Mouse (Mus musculus): ENCODE results near the gene Olfr738. TPM values are rescaled to one million over a fixed set of nuclear protein-coding genes. Genes with fewer than 3 reads are reported as not detected.

Olfr738 gene
- total RNA-seq (2021), result not detected

DNA sequence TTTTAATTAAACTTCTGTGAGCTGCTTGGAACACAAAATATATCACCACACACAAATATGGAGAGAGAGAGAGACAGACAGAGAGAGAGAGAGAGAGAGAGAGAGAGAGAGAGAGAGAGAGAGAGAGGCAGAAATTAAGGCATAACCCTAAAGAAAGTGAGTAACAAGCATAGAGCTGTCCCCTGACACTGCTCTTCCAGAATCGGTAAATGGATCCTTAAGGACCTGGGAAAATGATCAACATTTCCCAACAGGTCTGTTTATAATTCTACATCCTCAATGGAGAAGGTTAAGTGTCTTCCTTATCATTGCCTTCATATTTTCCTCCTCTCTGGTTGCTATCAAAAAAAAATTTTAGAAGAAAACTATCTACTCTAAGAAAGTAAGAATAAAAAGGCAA is at the start of gene Olfr738:
Gene Olfr738, plus strand, starts transcription at position 301 of the 400 bp plus-strand sequence.
- DNase-seq (ENCODE audit: low spot score in 2 of 2), result no peak
- intact Hi-C loops (cut with DNase I), result no loop called here

DNA sequence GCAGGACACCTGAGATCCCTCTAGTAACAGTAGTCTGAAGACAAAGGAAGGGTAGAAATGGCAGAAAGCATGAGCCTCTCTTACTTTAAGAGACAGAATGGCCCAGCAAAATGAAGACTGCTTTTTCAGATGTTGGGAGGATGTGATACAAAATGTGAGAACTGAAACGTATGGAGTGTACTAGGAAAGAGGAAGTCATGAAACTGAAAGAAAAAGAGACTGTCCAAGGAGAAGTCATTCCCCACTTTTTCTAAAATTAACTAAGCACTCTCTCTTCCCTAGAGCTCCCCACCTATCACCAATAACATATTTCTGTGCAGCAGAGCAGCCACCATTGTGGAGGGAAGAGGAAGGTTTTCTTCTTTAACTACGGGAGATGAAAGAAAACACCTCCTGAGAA is 49.8 kb upstream of the Olfr738 start, which contains the start of gene Tlr11:
Gene Tlr11, plus strand, starts transcription at position 322 of the 400 bp plus-strand sequence.
- DNase-seq (ENCODE audit: low spot score in 2 of 2), result no peak
- intact Hi-C loops (cut with DNase I), result no loop called here

DNA sequence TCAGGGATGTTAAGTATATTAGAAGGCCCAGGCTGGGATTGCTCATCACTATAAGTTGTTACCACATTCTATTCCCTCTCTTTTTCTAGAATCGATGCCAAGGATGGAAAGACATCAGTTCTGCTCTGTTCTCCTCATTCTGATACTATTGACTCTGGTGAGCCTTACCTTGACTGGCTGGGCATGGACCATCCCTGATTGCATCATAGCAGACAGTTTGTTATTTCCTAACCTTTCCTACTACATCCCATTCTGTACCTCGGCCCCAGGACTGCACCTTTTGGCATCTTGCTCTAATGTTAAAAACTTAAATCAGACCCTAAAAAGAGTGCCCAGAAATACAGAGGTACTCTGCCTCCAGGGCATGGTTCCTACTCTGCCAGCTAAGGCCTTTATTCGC is 46.9 kb upstream of the Olfr738 start:
- intact Hi-C loops (cut with DNase I), result no loop called here
- DNase-seq (ENCODE audit: low spot score in 2 of 2), result no peak

DNA sequence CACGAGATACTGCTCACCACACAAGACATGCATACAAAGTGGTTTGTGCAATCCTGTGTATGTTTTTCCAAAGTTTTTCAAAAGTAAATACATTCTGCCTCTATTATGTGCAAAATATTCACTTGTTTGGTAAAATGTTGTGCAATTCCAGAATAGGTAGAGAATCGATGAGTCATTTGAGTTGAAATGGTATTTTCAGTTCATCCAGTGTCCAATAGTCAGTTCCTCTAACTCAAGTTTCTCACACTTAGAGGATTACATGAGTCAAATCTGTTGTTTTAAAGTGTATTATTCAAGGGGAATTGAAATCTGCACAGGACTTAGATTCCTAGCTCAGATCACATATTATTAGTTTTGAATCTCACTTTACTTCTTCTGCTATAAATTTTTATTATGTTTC is 43.8 kb upstream of the Olfr738 start:
- no peak for DNase-seq (ENCODE audit: low spot score in 2 of 2)
- intact Hi-C loops (cut with DNase I), result no loop called here

DNA sequence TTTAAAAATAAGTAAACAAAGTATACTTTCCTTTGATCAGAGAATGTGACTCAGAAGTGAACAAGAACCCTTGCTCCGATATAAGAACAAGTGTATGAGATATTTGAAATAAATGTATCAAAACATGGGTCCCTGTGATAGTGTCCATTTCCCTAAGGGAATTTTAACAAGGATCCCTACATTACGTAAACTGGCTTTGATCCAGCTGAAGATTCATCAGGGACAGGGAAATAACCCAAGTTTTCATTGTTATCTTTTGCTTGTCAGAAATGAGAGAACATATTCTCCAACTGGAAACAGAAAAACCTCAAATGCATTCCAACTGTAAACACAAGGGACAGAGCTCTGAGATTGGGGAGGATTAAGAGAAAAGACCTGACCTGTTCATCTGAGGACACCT is 26.5 kb upstream of the Olfr738 start, which contains the start of gene Olfr736:
Gene Olfr736, plus strand, starts transcription at position 301 of the 400 bp plus-strand sequence.
- no peak for DNase-seq (ENCODE audit: low spot score in 2 of 2)
- intact Hi-C loops (cut with DNase I), result no loop called here

DNA sequence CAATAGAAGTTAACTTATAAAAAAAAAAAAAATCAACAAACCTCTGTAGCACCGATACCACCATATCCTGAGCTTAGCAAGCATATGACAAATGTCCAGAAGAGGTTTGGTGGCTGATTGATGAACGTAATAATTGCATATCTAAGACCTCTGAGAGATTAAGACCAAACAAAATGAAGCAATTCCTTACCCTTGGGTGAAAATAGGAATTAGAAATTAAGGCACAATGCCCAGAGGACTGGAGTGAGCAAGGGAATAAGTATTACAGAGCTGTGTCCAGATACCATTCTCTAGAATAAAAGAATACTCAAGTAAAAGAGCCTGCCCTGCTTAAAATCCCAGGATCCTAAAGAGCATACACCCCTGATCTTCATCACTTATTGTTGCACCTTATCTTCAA is 11.0 kb downstream of the Olfr738 start, which contains the start of gene Olfr739:
Gene Olfr739, plus strand, starts transcription at position 301 of the 400 bp plus-strand sequence.
- intact Hi-C loops (cut with DNase I), result no loop called here
- no peak for DNase-seq (ENCODE audit: low spot score in 2 of 2)

DNA sequence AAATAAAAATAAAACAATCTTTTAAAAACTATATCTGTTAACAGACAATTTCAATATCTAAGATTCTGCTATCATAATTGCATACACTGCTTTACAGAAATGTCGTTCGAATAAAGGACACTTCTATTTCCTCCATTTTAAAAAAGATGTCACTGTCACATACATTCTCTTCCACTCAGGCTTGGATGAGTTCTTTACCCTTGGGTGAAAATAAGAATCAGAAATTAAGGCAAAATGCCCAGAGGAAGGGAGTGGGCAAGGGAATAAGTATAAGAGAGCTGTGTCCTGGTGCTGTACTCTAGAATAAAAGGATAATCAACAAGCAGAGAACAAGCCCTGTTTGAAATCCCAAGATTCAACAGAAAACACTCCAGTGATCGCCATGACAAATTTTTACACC is 37.9 kb downstream of the Olfr738 start, which contains the start of gene Olfr740:
Gene Olfr740, plus strand, starts transcription at position 301 of the 400 bp plus-strand sequence.
- no peak for DNase-seq (ENCODE audit: low spot score in 2 of 2)

More for the DNA sequence above, 37.9 kb downstream of the Olfr738 start, which contains the start of gene Olfr740:
- intact Hi-C loops (cut with DNase I), result no loop called here

Other genes starting within 250 kb of the Olfr738 start
- gene Olfr730, start 219.4 kb upstream of the Olfr738 start, total RNA-seq (2021), result not detected
- gene Olfr731, start 165.7 kb upstream of the Olfr738 start, total RNA-seq (2021), result not detected
- not detected for gene Olfr732, start 123.4 kb upstream of the Olfr738 start, total RNA-seq (2021)
- not detected for gene Olfr733, start 106.0 kb upstream of the Olfr738 start, total RNA-seq (2021)
- gene Olfr734, start 80.8 kb upstream of the Olfr738 start, total RNA-seq (2021), result not detected
- not detected for gene Olfr735, start 58.7 kb upstream of the Olfr738 start, total RNA-seq (2021)
- not detected for gene Tlr11, start 49.7 kb upstream of the Olfr738 start, total RNA-seq (2021)
- not detected for gene Olfr736, start 26.4 kb upstream of the Olfr738 start, total RNA-seq (2021)
- not detected for gene Olfr739, start 11.1 kb downstream of the Olfr738 start, total RNA-seq (2021)
- gene Olfr740, start 38.0 kb downstream of the Olfr738 start, total RNA-seq (2021), result not detected
- not detected for gene Olfr741, start 65.2 kb downstream of the Olfr738 start, total RNA-seq (2021)
- not detected for gene Olfr742, start 96.0 kb downstream of the Olfr738 start, total RNA-seq (2021)
- not detected for gene Olfr743, start 114.3 kb downstream of the Olfr738 start, total RNA-seq (2021)
- gene Olfr744, start 207.3 kb downstream of the Olfr738 start, total RNA-seq (2021), result not detected
- gene Olfr745, start 231.8 kb downstream of the Olfr738 start, total RNA-seq (2021), result not detected
- not detected for gene Olfr746, start 239.5 kb downstream of the Olfr738 start, total RNA-seq (2021)

All from left cerebral cortex, postnatal 36 days (tissue).